Mouse (Mus musculus) embryonic facial prominence, embryonic 10.5 days (tissue): ENCODE data around the gene Ddx5. TPM values are rescaled to one million over a fixed set of nuclear protein-coding genes. Genes with fewer than 3 reads are reported as not detected.
"Not testable (repeated sequence)": the region's sequence is repeated elsewhere in the genome, so short reads cannot be mapped to it uniquely, and the experiment has no call there.

ENCODE experiments used
- DNase-seq: peaks from one replicate; pipeline ENCODE4 v3.0.0-alpha.2; 2017; ENCODE audit warnings: low spot score
- H3K27ac ChIP-seq: fragments of 300-500 bp; sonication (generic); replicated peaks from 2 replicates; pipeline ENCODE4 v1.5.1; 2016; ENCODE audit warnings: mild to moderate bottlenecking
- H3K27me3 ChIP-seq: fragments of 300-500 bp; sonication (generic); replicated peaks from 2 replicates; pipeline ENCODE4 v1.6.1; 2016; ENCODE audit warnings: low read depth, mild to moderate bottlenecking; ENCODE audit not compliant: poor library complexity, severe bottlenecking
- H3K36me3 ChIP-seq: fragments of 300-500 bp; sonication (generic); replicated peaks from 2 replicates; pipeline ENCODE4 v1.6.1; 2016; ENCODE audit warnings: mild to moderate bottlenecking, moderate library complexity
- H3K4me1 ChIP-seq: fragments of 300-500 bp; sonication (generic); 2 replicates; pipeline ENCODE4 v1.6.1; 2016
- H3K4me3 ChIP-seq: fragments of 300-500 bp; sonication (generic); 2 replicates; pipeline ENCODE4 v1.5.1; 2016; ENCODE audit warnings: mild to moderate bottlenecking, moderate library complexity
- H3K9me3 ChIP-seq: fragments of 300-500 bp; sonication (generic); 2 replicates; pipeline ENCODE4 v1.6.1; 2016; ENCODE audit warnings: mild to moderate bottlenecking
- WGBS: fragments of 180-500 bp; shearing (Covaris S2); methylation state at CpG from one replicate; pipeline ENCODE4 v1.1.7; 2016; 5-methylcytosine and 5-hydroxymethylcytosine counted together
- polyA plus RNA-seq: library from polyadenylated mRNA; unstranded; fragments of >200 nt; fragmentation: Nextera tagmentation; extraction: Ambion mirVana; gene quantifications from 2 replicates; pipeline ENCODE4 v1.2.1, GENCODE M21; 2016

The Ddx5 gene
- polyA plus RNA-seq, 1 experiment from 2014 or later = 326 TPM

DNA sequence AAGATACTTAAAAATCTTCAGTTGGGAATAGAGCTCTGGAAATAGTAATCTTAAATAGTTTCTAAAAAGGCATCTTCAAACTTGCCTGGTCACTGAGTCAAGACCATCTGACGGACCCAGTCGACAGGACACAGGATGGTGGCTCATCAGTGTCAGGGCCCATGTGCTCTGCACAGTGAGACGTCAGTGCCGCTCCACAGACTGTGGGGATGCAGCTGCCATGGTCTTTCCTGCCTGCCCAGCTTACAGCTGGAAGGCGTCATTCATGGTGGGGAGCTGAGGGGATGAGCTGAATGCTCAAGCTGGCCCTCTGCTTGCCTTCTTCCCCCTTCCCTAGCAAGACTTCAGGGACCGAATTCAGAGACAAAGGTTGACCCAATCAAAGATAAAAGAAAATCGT is 27.3 kb upstream of the Ddx5 start:
- H3K36me3 ChIP-seq = peaks cover 100% of the 10 kb centered on the region
- no peak overlapping the region for H3K27ac ChIP-seq
- no peak overlapping the region for H3K4me3 ChIP-seq
- H3K27me3 ChIP-seq = no peaks in the 10 kb centered on the region
- peaks cover 14% of the 10 kb centered on the region for H3K4me1 ChIP-seq
- H3K9me3 ChIP-seq = no peaks in the 10 kb centered on the region
- no peak for DNase-seq
- WGBS = 85% methylated on average over 7 of the region's 7 CpGs

DNA sequence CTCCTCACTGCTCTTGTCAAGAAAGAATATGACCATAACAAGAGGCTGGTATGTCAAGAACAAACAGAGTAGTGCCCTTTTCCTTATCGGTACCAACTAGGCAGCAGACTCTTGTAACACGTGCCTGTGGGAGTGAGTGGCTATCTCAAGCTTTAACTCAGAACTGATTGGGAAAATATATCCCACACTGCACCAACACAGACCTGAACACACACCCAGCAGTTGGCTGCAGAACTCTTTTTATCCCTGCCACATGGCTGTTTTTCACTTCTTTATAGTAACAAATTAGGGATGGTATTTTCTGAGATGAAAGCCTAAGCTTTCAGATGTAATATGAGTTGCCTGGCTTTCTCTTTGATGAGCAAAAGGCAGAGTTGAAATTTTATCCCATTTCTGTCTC is 26.8 kb upstream of the Ddx5 start:
- no peak for DNase-seq
- H3K27ac ChIP-seq = no peak overlapping the region
- no peaks in the 10 kb centered on the region for H3K27me3 ChIP-seq
- peaks cover 14% of the 10 kb centered on the region for H3K4me1 ChIP-seq
- no peaks in the 10 kb centered on the region for H3K9me3 ChIP-seq
- H3K4me3 ChIP-seq = no peak overlapping the region
- 88% methylated on average over 2 of the region's 2 CpGs for WGBS
- H3K36me3 ChIP-seq = peaks cover 100% of the 10 kb centered on the region

DNA sequence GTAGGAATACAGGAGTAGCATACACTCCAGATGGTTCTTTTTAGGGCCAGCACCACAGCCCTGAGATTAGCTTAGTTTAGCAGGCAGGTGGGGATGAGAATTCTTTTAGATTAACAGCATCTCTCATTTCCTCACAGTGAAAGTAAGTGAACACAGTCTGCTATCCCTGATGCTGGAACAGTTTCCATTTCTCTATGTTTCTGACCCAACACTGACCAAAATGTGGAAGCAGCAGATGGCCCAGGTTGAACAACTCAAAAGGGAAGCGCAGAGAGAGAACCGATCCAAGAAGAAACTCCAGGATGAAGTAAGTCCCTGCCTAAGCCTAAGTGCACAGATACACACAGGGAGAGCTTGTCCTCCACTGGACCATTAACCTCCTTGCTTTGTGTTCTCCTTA is 26.3 kb upstream of the Ddx5 start:
- no peak overlapping the region for H3K4me3 ChIP-seq
- WGBS = 93% methylated on average over 2 of the region's 2 CpGs

DNA sequence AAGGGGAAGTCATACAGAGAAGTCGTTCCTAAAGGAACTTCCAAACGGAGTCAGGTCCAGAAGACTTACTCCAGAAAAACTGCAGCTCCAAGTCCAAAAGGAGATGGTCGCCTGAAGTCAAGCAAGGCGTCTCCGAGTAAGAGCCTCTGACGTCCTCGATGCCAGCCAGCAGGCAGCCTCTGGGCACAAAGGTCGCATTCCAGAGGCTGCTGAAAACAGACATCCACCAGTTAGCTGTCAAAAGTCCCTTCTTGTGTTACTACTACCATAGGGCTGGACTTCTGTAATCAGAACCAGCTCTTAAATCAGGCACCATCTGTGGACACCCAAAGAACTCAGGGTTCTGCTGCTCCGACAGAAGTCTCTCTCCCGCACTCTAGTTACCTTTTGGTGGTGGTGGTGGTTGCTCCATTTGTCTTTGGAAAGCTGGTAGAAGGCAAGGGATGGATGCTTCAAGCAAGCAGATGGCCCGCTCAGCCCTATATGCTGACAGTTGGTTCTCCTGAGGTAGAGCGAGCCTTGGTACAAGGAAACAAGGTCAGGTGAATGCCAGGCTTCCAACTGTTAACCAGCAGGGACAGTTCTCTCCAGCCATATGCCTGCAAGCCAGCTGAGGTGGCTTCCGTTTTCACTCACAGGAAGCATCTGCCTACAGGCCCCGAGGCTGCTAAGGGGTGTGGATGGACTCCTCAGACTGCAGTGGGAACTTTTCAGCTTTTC is 25.8 kb upstream of the Ddx5 start:
- no peak overlapping the region for H3K27ac ChIP-seq
- peak; percentile 24 for DNase-seq
- peaks cover 14% of the 10 kb centered on the region for H3K4me1 ChIP-seq
- H3K9me3 ChIP-seq = no peaks in the 10 kb centered on the region
- 61% methylated on average over 14 of the region's 14 CpGs for WGBS
- H3K27me3 ChIP-seq = no peaks in the 10 kb centered on the region
- H3K4me3 ChIP-seq = no peak overlapping the region
- H3K36me3 ChIP-seq = peaks cover 100% of the 10 kb centered on the region

More for the DNA sequence above, 26.3 kb upstream of the Ddx5 start:
- no peak for DNase-seq
- Histone ChIP-seq H3K4me1 (peaks cover 14% of the 10 kb centered on the region), H3K27ac (no peak overlapping the region), H3K9me3 (no peaks in the 10 kb centered on the region), H3K36me3 (peaks cover 100% of the 10 kb centered on the region), H3K27me3 (no peaks in the 10 kb centered on the region)

DNA sequence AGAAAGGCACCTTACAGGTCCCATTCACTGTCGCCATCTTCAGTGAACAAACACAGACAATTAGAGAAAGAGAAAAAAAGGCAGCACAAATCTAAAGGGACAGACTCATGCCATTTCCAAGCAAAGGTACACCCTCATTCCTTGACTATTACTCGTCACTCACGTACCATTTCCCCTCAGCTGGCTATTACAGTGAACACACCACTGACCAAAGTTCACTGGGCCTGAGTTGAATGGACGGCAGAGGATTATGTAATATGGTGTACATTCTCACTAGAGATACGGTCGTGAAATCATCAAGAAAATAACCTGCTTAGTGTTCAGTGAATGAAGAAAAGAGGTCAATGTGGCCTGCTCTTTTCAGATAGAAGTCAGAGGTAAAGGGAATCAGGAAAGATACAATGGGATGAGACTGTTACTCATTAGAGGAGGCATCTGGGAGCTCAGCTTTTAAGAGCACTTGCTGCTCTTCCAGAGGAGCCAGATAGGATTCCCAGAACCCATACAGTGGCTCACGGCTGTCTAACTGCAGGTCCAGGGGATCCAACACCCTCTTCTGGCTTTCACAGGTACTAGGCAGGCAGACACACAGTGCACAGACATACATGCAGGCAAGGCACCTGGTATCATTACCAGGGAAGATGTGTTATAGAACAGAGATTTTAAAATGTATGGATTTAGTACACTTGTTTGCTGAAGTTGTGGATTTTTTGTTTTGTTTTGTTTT is 23.6 kb upstream of the Ddx5 start:
- Histone ChIP-seq H3K4me1 (peaks cover 14% of the 10 kb centered on the region), H3K36me3 (peaks cover 99% of the 10 kb centered on the region), H3K27me3 (no peaks in the 10 kb centered on the region), H3K4me3 (no peak overlapping the region), H3K9me3 (no peaks in the 10 kb centered on the region), H3K27ac (no peak overlapping the region)
- no peak for DNase-seq
- 89% methylated on average over 7 of the region's 7 CpGs for WGBS

DNA sequence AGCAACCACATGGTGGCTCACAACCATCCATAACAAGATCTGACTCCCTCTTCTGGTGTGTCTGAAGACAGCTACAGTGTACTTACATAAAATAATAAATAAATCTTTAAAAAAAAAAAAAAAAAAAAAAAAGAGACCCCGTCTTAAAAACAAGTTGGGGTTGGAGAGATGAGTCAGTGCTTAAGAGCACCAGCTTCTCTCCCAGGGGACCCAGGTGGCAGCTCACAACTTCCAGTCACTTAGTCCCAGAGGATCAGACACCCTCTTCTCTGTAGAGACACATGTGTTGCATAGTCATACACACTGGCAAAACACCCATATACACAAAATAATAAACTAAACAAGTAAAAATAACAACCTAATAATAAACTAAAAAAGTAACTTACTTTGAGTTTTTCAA is 18.5 kb upstream of the Ddx5 start:
- H3K9me3 ChIP-seq, H3K4me3 ChIP-seq, H3K4me1 ChIP-seq, DNase-seq, H3K27me3 ChIP-seq, H3K27ac ChIP-seq: not testable (repeated sequence)
- 85% methylated on average over 1 of the region's 1 CpGs for WGBS
- H3K36me3 ChIP-seq = peaks cover 88% of the 10 kb centered on the region

DNA sequence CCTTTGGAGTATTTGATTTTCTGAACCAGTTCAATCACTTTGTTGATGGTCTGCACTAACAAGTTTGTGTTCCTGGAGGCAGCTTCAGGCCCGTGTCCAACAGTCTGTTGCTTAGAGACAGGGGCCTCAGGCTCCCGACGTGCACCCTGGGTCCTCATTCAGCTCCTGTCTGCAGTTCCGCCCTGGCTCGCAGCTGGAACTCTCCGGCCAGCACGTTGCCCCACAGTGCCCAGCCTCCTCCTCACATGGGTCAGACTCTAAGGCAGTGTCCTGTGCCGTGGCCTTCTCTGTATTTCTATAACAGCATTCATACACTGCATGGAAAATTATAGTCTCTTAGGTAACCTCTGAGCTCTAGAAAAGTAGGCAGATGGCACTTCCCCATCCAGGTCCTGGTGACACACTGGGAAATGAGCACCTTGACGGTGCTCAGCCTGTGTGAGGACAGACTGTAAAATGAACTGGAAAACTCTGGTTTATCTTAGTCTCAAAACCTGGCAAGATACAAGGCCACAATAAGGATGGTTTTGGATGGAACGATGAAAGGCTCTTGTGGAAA is 13.2 kb upstream of the Ddx5 start:
- Histone ChIP-seq H3K27ac (no peak overlapping the region), H3K27me3 (no peaks in the 10 kb centered on the region), H3K4me3 (no peak overlapping the region), H3K9me3 (peaks cover 6% of the 10 kb centered on the region), H3K36me3 (peaks cover 91% of the 10 kb centered on the region), H3K4me1 (no peaks in the 10 kb centered on the region)
- 91% methylated on average over 10 of the region's 10 CpGs for WGBS
- DNase-seq = no peak

DNA sequence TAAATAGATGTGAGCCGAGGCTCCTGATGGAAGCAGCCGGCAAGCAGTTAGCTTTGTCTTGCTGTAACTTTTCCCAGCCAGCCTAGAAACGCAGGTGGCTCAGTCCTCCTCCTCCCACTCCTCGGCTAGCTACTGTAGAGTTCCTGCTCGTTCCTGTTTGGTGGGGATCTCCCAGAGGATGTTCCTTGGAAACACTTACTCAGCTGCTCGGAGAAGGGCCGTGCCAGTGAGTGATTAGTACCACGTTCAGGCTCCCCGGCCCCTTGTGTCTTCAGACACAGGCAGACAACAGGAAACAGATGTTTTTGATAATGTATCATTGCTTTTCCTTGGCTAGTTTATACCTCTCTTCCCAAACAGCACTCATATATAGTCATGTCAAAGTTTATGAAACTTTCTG is 6.7 kb upstream of the Ddx5 start:
- H3K4me1 ChIP-seq = peaks cover 11% of the 10 kb centered on the region
- peaks cover 6% of the 10 kb centered on the region for H3K9me3 ChIP-seq
- 0 out of 2 replicates have a peak overlapping the region, but pooled peaks have one; percentile 3 for H3K27ac ChIP-seq
- H3K36me3 ChIP-seq = peaks cover 92% of the 10 kb centered on the region
- H3K27me3 ChIP-seq = no peaks in the 10 kb centered on the region
- WGBS = 44% methylated on average over 9 of the region's 9 CpGs
- no peak overlapping the region for H3K4me3 ChIP-seq
- DNase-seq = peak; percentile 28

DNA sequence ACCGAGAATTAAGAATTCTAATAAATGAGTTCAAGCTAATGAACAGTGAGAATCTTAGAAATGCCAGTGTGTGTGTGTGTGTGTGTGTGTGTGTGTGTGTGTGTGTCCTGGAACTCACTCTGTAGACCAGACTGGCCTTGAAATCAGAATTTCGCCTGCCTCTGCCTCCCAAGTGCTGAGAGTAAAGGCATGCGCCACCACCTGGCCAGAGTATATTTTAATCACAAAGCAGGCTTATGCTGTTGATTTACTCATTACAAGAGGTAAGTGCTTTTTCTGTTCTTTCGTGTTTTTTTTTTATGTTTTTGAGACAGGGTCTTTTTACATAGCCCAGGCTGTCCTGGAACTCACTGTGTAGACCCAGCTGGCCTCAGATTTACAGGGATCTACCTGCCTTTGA is 4.9 kb upstream of the Ddx5 start:
- DNase-seq = no peak
- Histone ChIP-seq H3K4me1 (peaks cover 21% of the 10 kb centered on the region), H3K9me3 (peaks cover 6% of the 10 kb centered on the region), H3K27ac (no peak overlapping the region), H3K27me3 (no peaks in the 10 kb centered on the region), H3K4me3 (no peak overlapping the region), H3K36me3 (peaks cover 74% of the 10 kb centered on the region)
- 75% methylated on average over 4 of the region's 4 CpGs for whole genome bisulfite sequencing

DNA sequence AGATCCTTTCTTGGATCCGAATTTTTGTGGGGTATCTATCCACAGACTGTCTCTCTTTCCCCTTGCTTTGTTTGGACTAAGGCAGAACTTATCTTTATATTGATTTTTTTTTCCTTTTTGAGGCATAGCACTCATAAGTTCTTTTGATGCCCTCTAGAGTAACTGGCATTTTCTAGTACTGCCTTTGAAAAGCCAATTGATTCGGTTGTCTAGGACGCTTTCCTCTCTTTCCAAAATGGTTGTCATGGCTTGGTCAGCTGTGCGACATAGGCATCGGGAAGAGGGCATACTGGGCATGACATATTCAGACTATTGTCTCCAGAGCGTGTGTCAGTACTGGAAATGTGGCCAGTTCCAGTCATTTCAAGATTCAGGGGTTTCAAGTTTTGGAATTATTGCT is 664 bp upstream of the Ddx5 start:
- 1% methylated on average over 6 of the region's 6 CpGs for WGBS
- peak; percentile 20 for DNase-seq
- Histone ChIP-seq H3K27ac (peak overlapping the region; percentile 100), H3K4me3 (peak overlapping the region; percentile 80), H3K9me3 (no peaks in the 10 kb centered on the region), H3K36me3 (peaks cover 62% of the 10 kb centered on the region), H3K27me3 (no peaks in the 10 kb centered on the region), H3K4me1 (peaks cover 22% of the 10 kb centered on the region)

DNA sequence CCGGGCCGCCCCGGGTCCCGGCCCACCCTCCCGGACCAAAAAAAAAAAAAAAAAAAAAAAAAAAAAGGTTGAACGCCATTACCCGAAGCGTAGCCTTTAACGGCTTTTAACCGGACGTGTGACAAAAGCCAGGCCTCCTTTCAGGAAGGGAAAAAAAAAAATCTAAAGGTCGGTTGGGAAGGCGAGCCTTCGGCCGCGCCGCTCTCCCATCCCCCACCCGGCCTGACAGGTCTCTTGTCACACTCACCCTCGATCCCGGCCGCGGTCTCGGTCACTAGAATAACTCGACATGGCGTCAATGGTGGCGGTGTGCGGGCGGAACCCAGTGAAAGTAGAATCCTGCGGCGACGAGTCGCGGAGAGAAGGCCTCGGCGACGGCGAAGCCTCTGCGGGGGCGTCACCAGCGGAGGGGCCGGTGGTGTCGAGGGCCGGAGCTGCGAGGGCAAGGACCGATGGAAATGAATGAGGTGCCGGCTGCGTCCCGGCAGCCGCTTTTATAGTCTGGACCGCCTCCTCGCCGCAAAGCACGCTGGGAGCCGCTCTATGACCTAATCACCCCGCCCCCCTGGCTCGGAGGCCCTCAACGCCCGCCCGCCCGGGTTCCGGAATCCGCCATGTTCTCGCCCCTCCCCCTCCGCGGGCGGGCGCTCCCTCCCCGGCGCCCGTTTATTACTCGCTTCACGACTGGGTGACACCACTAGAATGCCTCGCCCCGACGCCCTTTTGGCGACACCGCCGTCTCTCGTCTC is 785 bp downstream of the Ddx5 start:
- WGBS = under 1% methylated on average over 79 of the region's 79 CpGs
- peak overlapping the region; percentile 80 for H3K4me3 ChIP-seq
- peak; percentile 99 for DNase-seq
- H3K27ac ChIP-seq = peak overlapping the region; percentile 100
- H3K9me3 ChIP-seq = no peaks in the 10 kb centered on the region
- peaks cover 21% of the 10 kb centered on the region for H3K4me1 ChIP-seq
- H3K36me3 ChIP-seq = peaks cover 62% of the 10 kb centered on the region
- H3K27me3 ChIP-seq = no peaks in the 10 kb centered on the region
